Mouse (Mus musculus): ENCODE data around the gene Son.

- peak; percentile 5 for TF ChIP-seq POLR2A (IDR thresholded peaks at IDR 0.05; ENCODE audit: low read depth, low read length)
- no peak for TF ChIP-seq CTCF (conservative IDR thresholded peaks at IDR 0.05; ENCODE audit: insufficient read depth, insufficient read length, low read depth, low read length)
These were observed 41.5 kb downstream of the Son start, which contains the start of gene Donson for GRCm38 (mm10) chr16:91688619-91689334.
